Mouse (Mus musculus): Measurements from ENCODE around the gene Krtap4-9. TPM values are rescaled to one million over a fixed set of nuclear protein-coding genes. Genes with fewer than 3 reads are reported as not detected.
"Not testable (repeated sequence)": the region's sequence is repeated elsewhere in the genome, so short reads cannot be mapped to it uniquely, and the experiment has no call there.

Gene Krtap4-9
- polyA plus RNA-seq (2016; fragmentation: Nextera tagmentation; extraction: Ambion mirVana), result not detected in 2 replicates

DNA sequence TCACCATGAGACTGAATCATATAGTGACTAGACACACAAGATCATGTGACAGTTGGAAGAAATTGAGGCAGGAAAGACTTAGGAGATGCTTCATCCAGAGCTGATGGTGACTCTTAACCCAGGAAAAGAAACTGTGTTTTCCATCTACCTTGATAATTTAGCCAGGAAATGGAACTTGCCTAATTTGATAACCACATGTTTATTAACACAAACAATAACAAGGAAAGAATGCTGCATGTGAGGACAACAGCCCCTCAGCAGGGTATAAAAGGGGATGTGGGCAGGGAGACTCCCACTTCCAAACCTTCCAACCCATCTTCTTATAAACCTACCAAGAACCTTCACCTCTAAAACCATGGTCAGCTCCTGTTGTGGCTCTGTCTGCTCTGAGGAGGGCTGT lies at the start of gene Krtap4-9:
Gene Krtap4-9, plus strand, starts transcription at position 301 of the 400 bp plus-strand sequence.
- not testable (repeated sequence) for H3K9ac ChIP-seq; ATAC-seq (ENCODE audit: low FRiP score, low read depth); H3K27ac ChIP-seq; H3K4me3 ChIP-seq; H3K36me3 ChIP-seq; H3K4me1 ChIP-seq; H3K9me3 ChIP-seq; H3K27me3 ChIP-seq (replicated peaks); H3K4me2 ChIP-seq (replicated peaks)

- Histone ChIP-seq H3K9ac (no peak overlapping the region), H3K27ac (no peak overlapping the region), H3K36me3 (no peaks in the 10 kb centered on the region), H3K4me2 (replicated peaks) (no peak overlapping the region), H3K9me3 (no peaks in the 10 kb centered on the region), H3K4me1 (no peaks in the 10 kb centered on the region), H3K4me3 (no peak overlapping the region), H3K27me3 (replicated peaks) (no peaks in the 10 kb centered on the region)
- WGBS, result 86% methylated on average over 3 of the region's 3 CpGs
- ATAC-seq (ENCODE audit: low FRiP score, low read depth), result no peak
These were observed 41.0 kb upstream of the Krtap4-9 start for GRCm38 (mm10) chr11:99743985-99744384.

DNA sequence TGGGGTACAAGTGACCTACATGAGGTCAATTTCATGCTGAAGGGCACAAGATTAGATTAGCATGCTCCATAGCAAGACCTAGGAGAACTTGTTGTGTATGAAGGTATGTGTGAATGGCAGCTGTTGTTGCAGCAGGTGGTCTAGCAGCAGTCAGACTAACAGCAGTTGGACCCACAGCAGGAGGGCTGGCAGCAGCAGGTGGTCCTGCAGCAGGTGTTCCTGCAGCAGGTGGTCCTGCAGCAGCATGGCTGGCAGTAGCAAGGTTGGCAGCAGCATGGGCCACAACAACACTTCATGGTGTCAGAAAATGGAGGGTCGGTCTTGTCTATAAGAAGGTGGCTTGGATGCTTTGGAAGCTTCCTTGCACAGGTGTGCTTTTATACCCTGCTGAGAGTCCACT lies 26.1 kb upstream of the Krtap4-9 start:
- Histone ChIP-seq H3K4me2 (replicated peaks) (no peak overlapping the region), H3K9me3 (no peaks in the 10 kb centered on the region), H3K27ac (no peak overlapping the region), H3K4me3 (no peak overlapping the region), H3K4me1 (no peaks in the 10 kb centered on the region), H3K9ac (no peak overlapping the region), H3K36me3 (no peaks in the 10 kb centered on the region), H3K27me3 (replicated peaks) (no peaks in the 10 kb centered on the region)
- WGBS, result 92% methylated on average over 1 of the region's 1 CpGs
- ATAC-seq (ENCODE audit: low FRiP score, low read depth), result no peak

DNA sequence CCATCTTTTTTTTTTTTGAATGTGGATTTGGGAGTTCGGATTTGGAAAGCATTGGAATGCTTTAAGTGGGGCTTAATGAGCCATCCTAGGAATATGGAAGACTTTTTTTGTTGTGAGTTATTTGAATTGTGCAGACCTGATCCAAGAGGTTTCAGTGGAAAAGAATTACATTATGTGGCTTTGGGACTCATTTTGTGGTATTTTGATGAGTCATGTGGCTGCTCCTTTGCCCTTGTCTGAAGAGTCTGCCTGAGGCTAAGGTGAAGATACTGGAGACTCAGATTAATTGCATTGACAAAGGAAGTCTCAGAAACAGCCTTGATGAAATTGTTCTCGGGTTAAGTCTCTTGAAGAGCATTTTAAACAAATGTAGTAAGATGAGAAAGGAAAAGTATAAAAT lies 16.6 kb upstream of the Krtap4-9 start:
- Histone ChIP-seq H3K27ac (no peak overlapping the region), H3K27me3 (replicated peaks) (no peaks in the 10 kb centered on the region), H3K9ac (no peak overlapping the region), H3K4me2 (replicated peaks) (no peak overlapping the region), H3K4me1 (no peaks in the 10 kb centered on the region), H3K36me3 (no peaks in the 10 kb centered on the region), H3K9me3 (no peaks in the 10 kb centered on the region), H3K4me3 (no peak overlapping the region)
- 83% methylated on average over 2 of the region's 2 CpGs for WGBS
- ATAC-seq (ENCODE audit: low FRiP score, low read depth), result no peak

- not testable (repeated sequence) for H3K4me2 ChIP-seq (replicated peaks); H3K36me3 ChIP-seq; ATAC-seq (ENCODE audit: low FRiP score, low read depth); H3K27me3 ChIP-seq (replicated peaks); H3K4me3 ChIP-seq; H3K27ac ChIP-seq; H3K9me3 ChIP-seq; H3K9ac ChIP-seq; H3K4me1 ChIP-seq
These were observed 12.2 kb upstream of the Krtap4-9 start, which contains the start of gene Gm11595 for GRCm38 (mm10) chr11:99772813-99773212. Gm11595 (minus strand) TSS chr11:99772913.

DNA sequence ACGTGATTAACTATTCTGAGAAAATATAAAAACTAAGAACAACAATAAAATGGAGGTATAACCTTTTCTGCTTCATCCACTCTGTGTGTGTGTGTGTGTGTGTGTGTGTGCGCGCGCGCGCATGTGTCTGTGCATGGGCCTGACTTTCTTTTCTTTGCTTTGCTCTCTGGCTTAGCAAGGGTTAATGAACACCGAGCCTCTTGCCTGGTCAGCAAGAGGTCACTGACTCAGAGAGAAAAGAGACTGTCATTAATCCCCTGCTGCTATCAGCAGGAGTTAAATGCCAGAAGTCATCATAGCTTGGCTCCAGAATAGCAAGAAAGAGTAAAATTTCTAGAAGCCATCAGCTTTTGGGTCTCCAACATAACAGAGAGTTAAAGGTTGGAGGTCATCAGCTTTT lies 6.6 kb upstream of the Krtap4-9 start:
- Histone ChIP-seq H3K9ac (no peak overlapping the region), H3K9me3 (no peaks in the 10 kb centered on the region), H3K36me3 (no peaks in the 10 kb centered on the region), H3K4me1 (peaks cover 5% of the 10 kb centered on the region), H3K4me2 (replicated peaks) (no peak overlapping the region), H3K27ac (no peak overlapping the region), H3K27me3 (replicated peaks) (no peaks in the 10 kb centered on the region), H3K4me3 (no peak overlapping the region)
- WGBS, result 22% methylated on average over 7 of the region's 7 CpGs
- no peak for ATAC-seq (ENCODE audit: low FRiP score, low read depth)

- no peak within 1 kb of the TSS for H3K4me3 ChIP-seq
- H3K27ac ChIP-seq, result no peak within 1 kb of the TSS
- no peak within 1 kb of the TSS for H3K9ac ChIP-seq
- peaks cover 5% of the 10 kb centered on the region for H3K4me1 ChIP-seq
- ATAC-seq (ENCODE audit: low FRiP score, low read depth), result no peak
- no peaks in the 10 kb centered on the region for H3K9me3 ChIP-seq
- 99% methylated on average over 2 of the region's 2 CpGs for WGBS
- no peak within 1 kb of the TSS for H3K4me2 ChIP-seq (replicated peaks)
- no peaks in the 10 kb centered on the region for H3K27me3 ChIP-seq (replicated peaks)
- H3K36me3 ChIP-seq, result no peaks in the 10 kb centered on the region
These were observed 4.4 kb upstream of the Krtap4-9 start, which contains the start of gene Krtap4-8 for GRCm38 (mm10) chr11:99780604-99781003. Krtap4-8 (minus strand) TSS chr11:99780704.

- 82% methylated on average over 2 of the region's 2 CpGs for WGBS
- H3K4me3 ChIP-seq, result no peak within 1 kb of the TSS
- H3K4me1 ChIP-seq, result no peaks in the 10 kb centered on the region
- ATAC-seq (ENCODE audit: low FRiP score, low read depth), result no peak
- no peaks in the 10 kb centered on the region for H3K36me3 ChIP-seq
- H3K27me3 ChIP-seq (replicated peaks), result no peaks in the 10 kb centered on the region
- H3K9ac ChIP-seq, result no peak within 1 kb of the TSS
- H3K4me2 ChIP-seq (replicated peaks), result no peak within 1 kb of the TSS
- no peaks in the 10 kb centered on the region for H3K9me3 ChIP-seq
- H3K27ac ChIP-seq, result no peak within 1 kb of the TSS
These were observed 8.4 kb downstream of the Krtap4-9 start, which contains the start of gene Gm11596 for GRCm38 (mm10) chr11:99793367-99793766. Gm11596 (minus strand) TSS chr11:99793467.

- H3K9me3 ChIP-seq; H3K27ac ChIP-seq; H3K9ac ChIP-seq; H3K36me3 ChIP-seq; H3K4me1 ChIP-seq; H3K4me2 ChIP-seq (replicated peaks); H3K27me3 ChIP-seq (replicated peaks); ATAC-seq (ENCODE audit: low FRiP score, low read depth); H3K4me3 ChIP-seq: not testable (repeated sequence)
- no CpG with 5 or more reads among the region's 1 CpGs for WGBS
These were observed 13.8 kb downstream of the Krtap4-9 start, which contains the start of gene Gm11569 for GRCm38 (mm10) chr11:99798832-99799231. Gm11569 (minus strand) TSS chr11:99798932.

GRCm38 (mm10) chr11:99804346-99804745 lies 19.3 kb downstream of the Krtap4-9 start, which contains the start of gene Gm11554:
Gm11554 (minus strand) TSS chr11:99804446.
- WGBS, result no CpG with 5 or more reads among the region's 1 CpGs
- not testable (repeated sequence) for H3K4me2 ChIP-seq (replicated peaks); ATAC-seq (ENCODE audit: low FRiP score, low read depth); H3K4me3 ChIP-seq; H3K4me1 ChIP-seq; H3K9me3 ChIP-seq; H3K27ac ChIP-seq; H3K9ac ChIP-seq; H3K27me3 ChIP-seq (replicated peaks); H3K36me3 ChIP-seq

GRCm38 (mm10) chr11:99809792-99810191 lies 24.8 kb downstream of the Krtap4-9 start, which contains the start of gene Krtap4-13:
Krtap4-13 (minus strand) TSS chr11:99809892.
- H3K4me3 ChIP-seq; H3K4me2 ChIP-seq (replicated peaks); H3K27me3 ChIP-seq (replicated peaks); H3K27ac ChIP-seq; H3K36me3 ChIP-seq; ATAC-seq (ENCODE audit: low FRiP score, low read depth); H3K9ac ChIP-seq; H3K4me1 ChIP-seq; H3K9me3 ChIP-seq: not testable (repeated sequence)

GRCm38 (mm10) chr11:99815566-99815965 lies 30.6 kb downstream of the Krtap4-9 start, which contains the start of gene Gm11564:
Gm11564 (minus strand) TSS chr11:99815666.
- H3K4me2 ChIP-seq (replicated peaks); H3K36me3 ChIP-seq; H3K27me3 ChIP-seq (replicated peaks); ATAC-seq (ENCODE audit: low FRiP score, low read depth); H3K4me1 ChIP-seq; H3K4me3 ChIP-seq; H3K9me3 ChIP-seq; H3K9ac ChIP-seq; H3K27ac ChIP-seq: not testable (repeated sequence)
- WGBS, result 90% methylated on average over 2 of the region's 2 CpGs

Data from neural tube, embryonic 12.5 days (tissue).